Mouse (Mus musculus) thymus, postnatal 10 days (tissue): ENCODE results near the gene Fam102a.
"Not testable (repeated sequence)": the region's sequence is repeated elsewhere in the genome, so short reads cannot be mapped to it uniquely, and the experiment has no call there.

Source experiments
- DNase-seq, 2 experiments: peaks; one replicate each; pipeline ENCODE4 v3.0.0; 2021; ENCODE audit warnings: low spot score in 2 of 2

Gene Fam102a

DNA sequence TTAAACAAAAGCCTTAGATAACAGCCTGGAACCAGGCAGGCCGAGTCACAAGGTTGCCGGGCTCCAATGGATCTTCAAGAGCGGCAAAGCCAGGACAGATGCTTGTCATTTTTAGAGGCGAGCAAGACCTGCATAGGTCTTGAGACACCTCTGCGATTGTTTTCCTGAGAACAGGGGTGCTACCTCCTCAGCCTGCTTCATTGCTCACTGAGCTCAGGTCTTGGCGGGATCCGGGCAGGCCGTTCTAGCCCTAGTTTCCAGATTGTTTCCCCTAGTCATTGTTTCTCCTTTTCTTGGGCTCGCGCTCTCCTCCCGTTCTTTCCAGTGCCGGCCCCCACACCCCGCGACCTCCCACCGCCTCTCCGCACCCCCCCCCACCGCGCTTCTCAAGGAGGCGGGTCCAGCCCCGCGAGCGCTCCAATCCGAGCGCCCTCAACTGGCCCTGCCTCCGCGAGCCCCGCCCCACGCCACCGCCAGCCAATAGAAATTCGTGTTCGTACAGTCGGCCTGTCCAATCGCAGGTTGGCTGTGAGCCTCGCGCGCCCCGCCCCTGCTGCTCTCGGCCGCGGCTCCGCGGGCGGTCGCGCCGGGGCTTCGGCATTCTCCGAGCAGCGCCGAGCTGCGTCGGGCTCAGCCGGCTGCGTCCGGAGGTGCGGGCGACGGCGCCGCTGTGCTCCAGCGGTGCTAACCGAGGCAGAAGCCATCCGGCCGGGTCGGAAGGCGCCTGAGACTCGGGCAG is at the start of gene Fam102a:
TSS of gene Fam102a (plus strand) at position 600 of the 739 bp plus-strand sequence.
- DNase-seq: peak; percentile 98 to 99

DNA sequence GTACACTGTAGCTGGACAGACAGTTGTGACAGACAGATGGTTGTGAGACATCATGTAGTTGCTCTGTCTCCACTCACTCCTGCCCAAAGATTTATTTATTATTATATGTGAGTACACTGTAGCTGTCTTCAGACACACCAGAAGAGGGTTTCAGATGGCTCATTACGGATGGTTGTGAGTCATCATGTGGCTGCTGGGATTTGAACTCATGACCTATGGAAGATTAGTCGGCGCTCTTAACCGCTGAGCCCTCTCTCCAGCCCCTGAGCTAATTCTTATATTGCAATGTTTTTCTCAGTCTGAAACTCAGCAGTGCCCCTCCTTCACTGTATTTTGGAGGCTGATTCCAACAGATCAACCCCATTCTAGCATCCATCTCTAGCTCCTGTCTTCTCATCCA is 49.4 kb upstream of the Fam102a start:
- DNase-seq: no peak

DNA sequence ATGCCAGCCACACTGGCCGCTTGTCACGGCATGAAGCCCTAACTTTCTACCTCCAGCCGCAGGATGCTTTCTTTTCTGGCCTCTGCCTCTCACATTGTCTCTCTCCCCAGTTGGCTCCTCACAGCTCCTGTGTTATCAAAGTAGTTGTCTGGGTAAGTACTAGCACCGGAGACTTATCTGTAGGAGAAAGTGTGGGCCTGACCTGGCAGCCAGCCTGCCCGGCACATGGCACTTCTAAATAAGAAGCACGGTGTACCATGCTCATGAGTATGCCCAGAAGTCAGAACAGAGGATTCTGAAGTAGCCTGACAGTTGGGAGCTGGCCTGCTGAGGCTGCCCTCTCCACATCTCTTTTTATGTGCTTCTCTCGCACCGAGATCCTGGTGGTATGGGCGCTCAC is 49.0 kb upstream of the Fam102a start:
- DNase-seq: no peak

DNA sequence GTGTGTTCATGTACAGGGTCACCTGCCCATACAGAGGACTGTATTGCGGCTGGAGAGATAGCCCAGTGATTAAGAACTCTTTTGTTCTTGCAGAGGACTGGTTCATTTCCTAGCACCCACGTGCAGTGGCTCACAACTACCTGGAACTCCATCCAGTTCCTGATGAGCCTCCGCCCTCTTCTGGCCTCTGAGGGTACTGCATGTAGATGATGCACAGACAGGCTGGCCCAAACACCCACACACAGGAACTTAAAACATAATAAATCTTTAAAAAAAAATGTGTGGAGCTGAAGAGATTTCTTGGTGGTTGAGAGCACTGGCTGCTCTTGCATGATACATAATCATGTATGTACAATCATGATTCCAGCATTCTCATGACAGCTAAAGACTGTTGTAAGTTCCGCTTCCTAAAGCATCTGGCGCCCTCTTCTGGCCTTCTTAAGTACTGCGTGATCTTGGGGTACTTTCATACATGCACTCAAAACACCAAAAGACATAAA is 48.0 kb upstream of the Fam102a start:
- DNase-seq: peak; percentile 86 to 94

DNA sequence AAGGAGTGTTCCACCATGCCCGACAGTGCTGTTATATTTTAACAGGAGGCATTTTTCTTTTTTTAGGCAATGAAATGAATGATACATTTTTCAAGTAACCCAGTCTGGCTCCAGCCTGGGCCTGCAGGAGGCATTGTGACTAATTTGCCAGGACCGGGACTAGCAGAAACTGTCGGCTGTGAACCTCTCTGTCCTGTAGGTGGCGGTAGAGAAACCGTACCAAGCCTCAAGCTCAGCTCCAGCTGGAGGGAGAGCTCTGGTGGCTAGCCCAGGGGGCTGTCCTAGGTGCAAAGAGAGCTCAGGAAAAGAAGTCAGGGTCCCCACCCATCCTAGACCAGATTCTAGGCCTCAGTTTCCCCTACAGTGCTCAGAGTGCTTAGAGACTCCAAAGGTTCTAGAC is 46.5 kb upstream of the Fam102a start:
- peak; percentile 77 to 89 for DNase-seq

DNA sequence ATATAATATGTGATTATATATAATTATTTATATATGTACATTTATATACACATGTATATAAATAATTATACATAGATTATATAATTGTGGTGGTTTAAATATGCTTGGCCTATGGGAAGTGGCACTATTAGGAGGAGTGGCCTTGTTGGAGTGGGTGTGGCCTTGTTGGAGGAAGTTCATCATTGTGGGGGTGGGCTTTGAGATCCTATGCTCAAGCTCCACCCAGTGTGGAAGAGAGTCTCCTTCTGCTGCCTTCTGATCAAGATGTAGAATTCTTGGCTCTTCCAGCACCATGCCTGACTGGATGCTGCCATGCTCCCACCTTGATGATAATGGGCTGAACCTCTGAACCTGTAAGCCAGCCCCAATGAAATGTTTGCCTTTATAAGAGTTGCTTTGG is 44.4 kb upstream of the Fam102a start:
- not testable (repeated sequence) for DNase-seq

DNA sequence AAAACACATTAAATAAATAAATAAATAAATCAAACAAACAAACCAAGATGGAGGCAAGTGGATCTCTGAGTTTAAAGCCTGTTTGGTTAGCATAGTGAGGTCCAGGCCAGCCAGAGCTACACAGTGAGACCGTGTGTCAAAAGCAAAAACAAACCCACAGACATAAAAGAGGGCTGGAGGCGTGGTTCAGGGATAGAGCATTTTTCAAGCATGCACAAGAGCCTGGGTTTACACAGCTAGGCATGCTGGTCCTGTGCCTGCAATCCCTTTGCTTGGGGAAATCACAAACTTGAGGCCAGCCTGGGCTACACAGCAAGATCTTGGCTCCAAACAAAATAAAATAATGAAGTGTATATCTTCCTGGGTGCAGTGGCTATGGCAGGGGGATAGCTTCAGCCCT is 42.5 kb upstream of the Fam102a start:
- DNase-seq: no peak

DNA sequence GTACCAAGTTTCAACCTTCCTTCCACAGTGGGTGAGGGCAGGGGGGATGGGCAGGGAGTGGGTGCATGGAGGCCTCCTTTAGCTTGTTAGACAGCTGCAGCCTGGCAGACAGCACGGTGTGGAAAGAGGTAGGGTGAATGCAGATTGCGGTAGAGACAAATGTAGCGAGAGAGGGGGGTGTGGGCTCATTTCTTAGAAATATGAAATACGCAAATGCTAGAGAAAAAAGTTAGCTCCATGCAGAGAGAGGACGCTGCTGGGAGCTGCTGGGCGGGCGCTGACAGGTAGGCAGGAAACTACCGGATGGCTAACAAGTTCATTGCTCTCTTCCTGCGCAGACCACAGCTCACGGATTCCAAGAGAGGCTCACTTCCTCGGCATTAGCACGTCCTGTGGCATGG is 41.8 kb upstream of the Fam102a start:
- peak; percentile 84 to 85 for DNase-seq

DNA sequence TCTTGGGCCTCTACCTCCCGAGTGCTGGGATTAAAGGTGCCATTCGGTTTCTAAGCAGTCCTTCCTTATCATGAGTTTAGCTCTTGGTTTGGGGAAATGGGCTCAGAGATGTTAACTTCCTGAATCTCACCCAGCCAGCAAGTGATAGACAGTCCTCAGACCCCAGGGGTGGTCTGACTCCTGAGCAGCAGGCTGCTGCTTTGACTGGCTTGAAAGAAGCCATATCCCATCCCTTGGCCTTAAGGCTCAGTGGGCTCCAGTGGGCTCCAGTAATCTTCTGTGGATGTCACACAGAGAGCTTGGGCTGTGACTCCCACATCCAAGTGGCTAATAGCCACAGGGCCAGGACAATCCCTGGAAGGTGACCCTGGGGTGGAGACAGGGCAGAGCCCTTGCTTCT is 40.6 kb upstream of the Fam102a start:
- DNase-seq: no peak

DNA sequence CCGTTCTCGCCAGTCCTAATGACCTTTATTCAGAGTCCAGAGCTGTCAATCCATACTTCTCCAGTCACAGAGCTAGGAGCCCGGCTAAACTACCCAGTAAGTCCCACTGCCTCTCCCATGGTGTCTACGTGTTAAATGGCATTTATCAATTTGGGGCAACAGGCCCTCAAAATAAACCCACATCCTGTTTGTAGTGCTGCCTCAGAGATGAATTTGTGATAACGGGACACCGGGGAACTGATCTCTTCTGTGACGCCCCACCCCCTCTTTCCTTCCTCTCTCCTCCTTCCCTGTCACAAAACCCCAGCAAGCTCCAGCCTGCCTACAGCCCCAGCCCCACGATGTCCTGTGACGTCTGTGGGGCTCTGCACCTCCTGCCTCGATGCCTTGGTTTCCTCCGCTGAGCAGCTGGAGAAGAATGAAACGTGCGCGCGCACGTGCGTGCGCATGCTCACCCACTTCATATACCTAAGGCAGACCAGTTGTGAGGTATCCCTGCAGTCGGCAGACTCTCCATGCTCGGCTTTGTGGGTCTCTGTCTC is 39.9 kb upstream of the Fam102a start:
- DNase-seq: peak; percentile 89 to 94

DNA sequence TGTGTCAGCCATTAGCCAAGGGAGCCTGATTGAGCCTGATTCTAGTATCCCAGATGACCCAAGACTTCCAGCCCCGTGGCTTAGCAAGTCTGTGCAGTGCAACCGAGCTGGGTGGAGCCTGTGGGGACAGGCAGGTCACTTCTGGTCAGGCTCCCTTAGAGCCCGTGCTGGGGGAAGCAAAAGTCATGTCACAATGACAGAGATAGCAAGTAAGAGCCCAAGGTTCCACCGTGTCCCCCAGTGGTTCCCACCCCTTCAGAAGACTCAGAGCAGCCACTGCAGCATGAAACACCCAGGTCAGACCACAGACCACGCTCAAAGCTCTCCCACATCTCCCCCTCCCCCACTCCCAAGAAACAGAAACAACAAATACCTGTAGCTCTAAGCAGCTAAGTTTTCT is 38.9 kb upstream of the Fam102a start:
- DNase-seq: peak; percentile 53 to 58

DNA sequence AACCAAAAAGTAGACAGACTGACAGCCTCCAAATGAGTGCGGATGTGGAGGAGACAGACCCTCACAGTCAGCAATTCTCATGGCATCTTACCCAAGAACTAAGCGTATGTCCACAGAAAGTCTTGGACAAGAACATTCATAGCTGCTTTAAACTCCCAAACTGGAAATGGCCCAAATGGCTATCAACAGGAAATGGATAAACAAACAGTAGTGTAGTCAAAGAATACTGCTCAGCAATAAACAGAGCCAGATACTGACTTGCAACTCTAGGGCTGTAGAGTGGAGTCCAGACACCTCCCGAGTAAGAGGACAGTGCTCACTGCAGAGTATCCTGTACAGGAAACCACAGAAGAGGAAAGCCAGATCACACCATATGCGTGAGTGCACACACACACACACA is 35.8 kb upstream of the Fam102a start:
- no peak for DNase-seq

DNA sequence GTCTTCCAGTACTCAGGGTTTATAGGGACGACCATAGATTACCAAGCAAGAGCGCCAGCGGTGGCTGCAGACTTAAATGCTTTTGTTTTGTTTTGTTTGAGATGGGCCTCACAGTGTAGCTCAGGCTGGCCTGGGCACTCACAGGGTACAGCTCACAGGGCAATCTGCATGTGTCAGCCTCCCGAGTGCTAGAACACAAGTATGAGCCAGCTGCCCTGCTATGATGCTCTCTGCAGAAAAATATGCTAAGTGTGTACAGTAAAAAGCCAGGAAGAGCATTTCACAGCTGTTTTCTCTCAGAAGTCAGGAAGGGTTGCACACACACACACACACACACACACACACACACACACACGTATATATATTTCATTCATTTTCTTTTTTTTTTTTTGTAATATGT is 34.7 kb upstream of the Fam102a start:
- no peak for DNase-seq

DNA sequence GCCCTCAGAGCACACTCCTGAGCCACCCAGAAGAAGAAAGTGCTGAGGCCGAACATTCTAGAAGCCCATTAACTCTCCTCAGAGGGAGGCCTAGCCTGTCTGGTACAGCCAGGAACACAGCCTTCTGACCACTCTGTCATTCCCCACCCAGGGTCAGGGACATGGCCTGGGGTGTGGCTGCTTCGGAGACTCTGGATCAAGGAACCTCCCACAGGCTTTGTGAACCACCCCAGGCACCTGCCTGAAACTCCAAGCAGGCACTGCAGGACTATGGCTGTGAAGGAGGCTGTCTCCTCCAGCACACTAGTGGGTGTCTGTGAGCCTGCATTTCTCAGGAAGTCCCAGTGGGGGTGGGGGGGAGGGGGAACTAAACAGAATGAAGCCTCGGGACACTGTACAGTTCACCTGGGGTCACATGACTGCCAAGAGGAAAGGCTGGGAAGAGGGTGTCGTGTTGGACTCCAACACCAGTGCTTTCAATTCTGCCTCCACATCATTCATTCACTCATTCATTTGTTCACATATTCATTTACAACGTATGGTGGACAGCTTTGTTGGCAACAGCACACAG is 33.3 kb upstream of the Fam102a start:
- DNase-seq: no peak

DNA sequence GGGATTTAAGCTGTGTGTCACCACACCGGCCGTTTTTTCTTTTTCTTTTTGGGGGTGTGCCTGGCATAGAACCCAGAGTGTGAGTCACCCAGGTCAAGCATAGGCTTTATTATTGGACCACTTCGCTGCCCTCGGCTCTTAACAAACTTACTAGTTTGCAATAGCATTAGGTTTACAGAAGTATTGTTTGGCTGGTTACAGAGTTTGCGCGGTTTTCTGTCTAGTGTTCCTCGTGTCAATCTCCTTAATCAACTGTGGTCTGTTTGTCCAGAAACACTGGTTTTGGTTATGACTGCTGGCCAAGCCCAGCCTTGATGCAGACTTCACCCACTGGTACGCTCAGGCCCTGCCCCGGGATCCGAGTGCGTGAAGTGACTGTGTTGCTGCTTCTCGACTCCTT is 32.3 kb upstream of the Fam102a start:
- DNase-seq: no peak

DNA sequence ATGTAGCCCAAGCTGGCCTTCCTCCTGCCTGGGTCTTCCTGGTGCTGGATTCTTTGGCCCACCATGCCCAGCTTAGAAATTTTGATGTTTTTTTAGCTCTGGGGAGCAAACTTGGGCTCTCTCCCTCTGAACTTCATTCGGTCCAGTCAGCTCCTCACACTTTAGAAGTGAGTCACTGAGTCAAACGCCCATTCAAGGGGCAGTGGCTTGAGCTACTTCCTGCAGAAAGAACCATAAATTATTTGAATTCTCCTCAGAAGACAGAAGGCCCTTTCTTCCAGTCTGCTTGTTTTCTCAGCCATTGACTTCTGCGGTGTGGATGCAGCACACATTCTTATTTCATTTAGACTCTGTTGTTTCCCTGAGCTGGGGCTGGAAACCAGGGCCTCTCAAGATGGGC is 31.5 kb upstream of the Fam102a start:
- DNase-seq: no peak

DNA sequence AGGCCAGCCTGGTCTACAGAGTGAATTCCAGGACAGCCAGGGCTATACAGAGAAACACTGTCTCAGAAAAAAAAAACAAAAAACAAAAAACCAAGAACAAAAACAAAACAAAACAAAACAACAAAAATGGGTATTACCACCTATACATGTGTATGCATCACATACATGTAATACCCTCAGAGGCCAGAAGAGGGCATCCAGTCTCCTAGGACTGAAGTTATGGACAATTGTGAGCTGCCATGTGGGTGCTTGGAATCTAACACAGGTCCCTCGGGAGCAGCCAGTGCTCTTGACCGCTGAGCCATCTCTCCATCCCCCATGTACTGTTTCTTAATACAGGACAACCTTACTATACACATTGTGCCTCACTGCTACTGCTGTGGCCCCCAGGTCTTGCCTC is 29.6 kb upstream of the Fam102a start:
- no peak for DNase-seq

DNA sequence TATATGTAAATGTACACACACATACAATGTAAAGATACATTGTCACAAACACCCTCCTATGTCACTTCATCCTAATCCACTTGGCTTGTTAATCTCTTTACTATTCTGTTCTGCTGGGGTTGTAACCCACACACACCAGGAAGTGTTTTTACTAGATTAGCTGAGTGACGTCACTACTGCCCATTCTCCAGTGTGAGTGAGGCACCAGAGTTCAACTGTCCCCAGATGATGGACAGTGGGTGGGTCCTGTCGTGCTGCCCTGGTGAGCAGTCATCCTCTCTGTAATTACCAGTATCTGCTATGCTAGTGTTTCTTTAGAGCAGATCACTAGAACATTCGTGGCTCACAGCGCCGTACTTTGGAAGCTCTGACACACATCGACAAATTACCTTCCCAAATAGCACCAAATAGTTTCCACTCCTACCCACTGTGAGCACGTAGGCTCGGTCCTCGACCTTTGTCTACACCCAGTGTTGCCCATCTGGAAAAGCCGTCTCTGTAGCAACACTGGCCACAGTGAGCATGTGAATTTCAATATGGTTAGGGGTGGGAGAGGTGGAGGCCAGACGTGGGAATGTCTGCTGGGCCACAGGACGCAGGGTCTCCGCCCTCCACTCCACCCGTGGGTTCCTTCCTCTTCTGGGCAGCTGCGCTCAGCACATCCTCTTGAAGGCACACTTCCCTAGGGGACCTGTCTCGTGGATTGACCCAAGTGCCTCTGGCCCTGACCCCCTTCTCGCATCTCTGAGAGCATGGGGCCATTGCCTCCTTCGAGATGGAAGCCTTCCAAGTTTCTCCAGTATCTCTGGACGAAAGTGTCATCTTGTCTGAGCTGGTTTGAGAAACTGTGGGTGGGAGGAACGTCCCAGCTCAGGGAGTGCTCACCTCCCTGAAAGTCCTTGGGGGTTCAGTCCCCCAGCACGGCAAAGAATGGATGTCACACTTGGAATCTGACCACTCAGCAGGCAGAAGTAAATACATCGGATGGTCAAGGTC is 28.2 kb upstream of the Fam102a start:
- no peak for DNase-seq

DNA sequence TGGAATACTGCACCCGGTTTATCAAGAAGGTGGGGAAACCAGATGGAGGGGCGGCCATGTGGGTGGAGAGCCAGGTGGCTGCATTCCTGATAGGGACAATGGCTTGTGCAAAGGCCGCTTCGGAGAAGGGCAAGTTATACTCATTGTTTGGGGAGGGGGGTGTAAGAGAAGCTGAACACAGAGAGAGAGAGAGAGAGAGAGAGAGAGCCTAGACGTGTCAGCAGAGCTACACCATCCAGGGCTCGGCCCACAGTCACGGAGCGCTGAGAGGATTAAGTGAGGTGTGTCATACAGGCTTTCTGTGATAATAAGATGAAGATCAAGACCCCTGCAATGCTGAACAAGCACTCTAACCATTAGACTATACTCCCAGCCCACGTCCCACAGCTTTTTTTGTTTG is 27.2 kb upstream of the Fam102a start:
- no peak for DNase-seq

DNA sequence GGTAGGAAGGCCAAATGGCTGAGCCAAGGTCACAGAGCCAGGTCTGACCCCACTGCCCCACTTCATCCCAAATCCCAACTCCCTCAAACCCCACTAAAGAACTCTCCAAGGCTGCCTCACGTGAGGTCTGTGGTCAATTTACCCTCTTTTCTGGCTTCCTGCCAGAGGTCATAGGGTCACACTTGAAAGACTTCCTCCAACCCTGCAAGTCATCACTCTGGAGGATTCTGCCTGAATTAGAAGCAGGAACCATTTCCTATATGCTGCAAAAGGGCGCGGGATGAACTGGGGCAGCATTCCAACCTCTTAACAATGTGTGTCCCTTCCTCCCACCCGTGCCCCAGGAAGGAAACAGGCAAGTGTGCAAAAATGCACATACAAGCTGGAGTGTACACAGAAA is 25.8 kb upstream of the Fam102a start:
- no peak for DNase-seq

DNA sequence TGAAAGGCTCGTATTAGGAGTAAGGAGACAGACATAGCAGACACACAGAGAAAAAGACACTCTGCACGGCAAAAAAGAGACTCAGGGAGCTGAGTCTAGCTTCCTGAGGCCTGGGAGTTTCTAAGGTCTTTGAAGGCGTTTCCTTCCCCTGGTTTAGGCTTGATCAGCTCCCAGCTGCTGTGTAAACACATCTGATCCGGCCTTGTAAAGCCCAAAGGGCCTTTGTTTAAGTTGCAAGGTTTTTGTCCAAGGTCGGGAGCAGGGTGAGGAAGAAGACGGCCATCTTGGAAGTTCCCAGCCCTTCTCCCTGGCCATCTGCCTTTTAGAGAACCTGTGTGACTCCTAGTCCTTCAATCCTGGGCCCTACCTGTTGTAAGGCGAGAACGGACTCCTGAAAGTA is 25.2 kb upstream of the Fam102a start:
- no peak for DNase-seq

DNA sequence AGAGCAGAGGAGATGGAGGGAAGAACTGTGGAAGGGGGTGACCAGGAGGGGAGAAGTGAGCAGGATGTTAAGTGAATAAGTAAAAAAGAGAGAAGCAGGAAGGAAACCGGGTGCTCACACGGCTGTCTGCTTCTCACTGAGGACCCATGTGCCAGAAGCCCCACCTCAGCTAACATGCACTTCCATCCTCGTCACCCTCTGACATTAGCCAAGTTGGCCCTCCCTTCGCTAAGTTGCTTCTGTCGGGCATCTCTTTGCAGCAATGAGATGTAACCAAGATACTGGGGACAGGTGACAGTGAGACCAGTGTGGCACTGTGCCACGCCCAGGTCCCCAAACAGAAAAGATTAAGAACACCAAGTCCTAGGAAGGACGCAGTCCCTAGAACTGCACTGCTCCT is 22.5 kb upstream of the Fam102a start:
- DNase-seq: no peak
